Mouse (Mus musculus) lung, adult 2 months (tissue): ENCODE data around the gene Atg4b.

Experiments used
- CTCF ChIP-seq: fragments of 200-500 bp; IDR thresholded peaks from 2 replicates; pipeline ENCODE4 v1.5.1; 2011; ENCODE audit warnings: mild to moderate bottlenecking, low read length, control low read depth; ENCODE audit not compliant: insufficient read depth
- POLR2A ChIP-seq: fragments of 200-500 bp; IDR thresholded peaks from 2 replicates; pipeline ENCODE4 v1.6.1; 2011; ENCODE audit warnings: low read depth, mild to moderate bottlenecking, control low read depth, low read length, borderline replicate concordance; ENCODE audit errors: extremely low read depth

DNA sequence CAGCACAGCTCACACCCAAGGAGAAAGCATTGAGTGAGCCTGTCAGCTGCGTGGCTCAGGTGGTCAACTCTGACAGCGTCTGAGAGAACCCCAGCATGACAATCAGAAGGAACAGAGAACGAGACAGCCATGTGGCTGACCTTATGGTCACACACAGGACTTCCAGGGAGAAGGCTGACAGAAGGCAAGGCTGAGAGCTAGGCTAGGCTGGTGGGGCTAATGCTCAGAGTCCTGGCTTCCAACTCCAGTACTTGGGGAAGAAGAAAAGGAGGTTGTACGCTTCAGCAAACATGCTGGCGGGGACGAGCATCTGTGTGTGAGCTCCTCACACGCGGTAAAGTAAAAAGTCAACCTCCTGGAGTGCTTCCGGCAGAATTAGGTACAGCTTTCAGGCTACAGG is 47.0 kb upstream of the Atg4b start:
- TF ChIP-seq POLR2A = no peak
- no peak for TF ChIP-seq CTCF
